Mouse (Mus musculus) myocyte (in vitro differentiated cells): ENCODE results near the gene Cdk5r2.

Experiments
- POLR2A ChIP-seq: IDR thresholded peaks from one replicate; pipeline ENCODE4 v1.6.1; 2011; ENCODE audit warnings: low read depth, mild to moderate bottlenecking, control low read depth, moderate library complexity; ENCODE audit not compliant: insufficient read length
- TCF3 ChIP-seq: IDR thresholded peaks from one replicate; pipeline ENCODE4 v1.6.1; 2011; ENCODE audit warnings: low read depth, control low read depth; ENCODE audit not compliant: insufficient read length

DNA sequence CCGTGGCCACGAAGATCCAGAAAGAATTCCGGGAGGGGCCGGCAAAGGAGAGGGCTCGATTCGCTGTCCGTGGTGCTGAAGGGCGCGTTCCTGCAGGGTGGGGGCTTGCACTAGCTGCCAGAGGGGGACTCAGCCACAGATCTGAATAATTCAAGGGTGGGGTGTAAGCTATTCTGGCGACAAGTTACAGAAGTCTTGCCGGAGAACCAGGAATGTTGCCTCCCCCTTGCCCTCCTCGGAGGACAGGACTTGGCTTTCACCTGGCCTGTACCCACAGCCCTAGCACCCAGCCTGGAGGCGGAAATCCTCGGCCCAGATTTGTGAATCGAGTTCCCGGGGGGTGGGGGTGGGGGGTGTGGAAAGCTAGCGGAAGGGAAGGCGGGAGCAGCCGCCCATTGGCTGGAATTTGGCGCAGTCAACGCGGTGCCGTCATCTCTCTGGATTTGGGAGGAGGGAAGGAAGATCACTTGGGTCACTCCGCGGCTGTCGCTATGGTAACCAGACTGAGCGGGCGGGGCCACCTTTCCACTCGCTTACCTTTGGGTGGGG is 3.5 kb downstream of the Cdk5r2 start:
- TF ChIP-seq POLR2A (no peak), TCF3 (no peak)
